Comparison of ENCODE assay signal across 8 mouse cellular contexts in the genomic region with DNA sequence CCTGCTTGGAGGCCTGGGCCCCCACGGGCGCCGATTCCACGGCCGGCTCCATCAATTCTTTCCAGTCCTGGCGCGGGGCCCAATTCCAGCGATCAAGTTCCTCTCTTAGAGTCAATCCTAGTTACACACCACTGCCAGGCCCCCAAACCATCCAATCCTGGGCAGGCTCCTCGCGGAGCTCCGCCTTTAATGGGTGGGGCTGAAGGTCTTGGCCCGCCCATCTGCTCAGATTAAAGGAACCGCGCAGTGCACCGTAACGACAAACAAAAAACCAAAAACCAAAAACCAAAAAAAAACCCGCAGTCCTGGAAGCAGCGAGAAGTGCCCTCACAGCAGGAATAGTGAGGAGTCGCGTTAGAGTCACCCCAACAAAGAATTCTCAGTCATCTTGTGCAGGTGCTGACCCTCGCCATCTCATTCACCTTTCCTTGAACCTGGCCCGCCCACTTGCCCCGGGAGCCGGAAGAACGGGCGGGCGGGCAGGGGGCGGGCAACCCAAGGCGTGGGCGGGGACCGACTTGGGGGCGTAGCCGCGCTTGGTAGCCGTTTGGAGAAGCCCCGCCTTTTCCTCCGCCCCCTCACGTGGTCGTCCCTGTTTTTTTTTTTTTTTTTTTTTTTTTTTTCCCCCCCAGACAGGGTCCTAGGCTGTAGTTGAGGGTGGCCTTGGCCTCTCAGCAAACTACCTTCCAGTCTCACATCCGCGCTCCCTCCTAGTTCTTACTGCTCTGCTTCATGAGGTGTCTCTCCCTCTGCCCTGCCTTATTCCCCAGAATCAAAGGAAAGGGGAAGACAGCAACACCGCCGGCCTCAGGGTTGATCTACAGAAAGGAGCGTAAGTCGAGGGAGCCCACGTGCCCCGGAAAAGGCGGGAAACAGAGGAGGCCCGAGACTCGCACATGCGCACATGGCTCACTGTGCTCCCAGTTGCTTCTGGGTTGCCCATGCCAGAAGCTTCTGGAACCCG. TPM values are rescaled to one million over a fixed set of nuclear protein-coding genes. Genes with fewer than 3 reads are reported as not detected.
DNase-seq lines count a peak whose midpoint lies in the region; ATAC-seq and TF ChIP-seq lines count a peak whose summit lies in the region.

No protein-coding gene starts in this region.

- peak overlapping the region; percentile 66 for H3K9ac ChIP-seq in embryonic facial prominence, embryonic 14.5 days (ENCODE audit: low read depth, low read length)
- peak overlapping the region; percentile 53 for H3K9ac ChIP-seq in limb, embryonic 14.5 days (ENCODE audit: low read depth, low read length, severe bottlenecking)
- H3K9ac ChIP-seq in midbrain, postnatal 0 days (replicated peaks; ENCODE audit: low read length, poor library complexity, severe bottlenecking): peak overlapping the region; percentile 61

- H3K27ac ChIP-seq in embryonic facial prominence, embryonic 14.5 days (replicated peaks; ENCODE audit: low read depth, low read length): no peak overlapping the region
- H3K27ac ChIP-seq in limb, embryonic 14.5 days (replicated peaks; ENCODE audit: low read depth, low read length): no peak overlapping the region; the same call in 1 of the 2 replicates
- peak overlapping the region; percentile 62; the same call in 1 of the 2 replicates for H3K27ac ChIP-seq in midbrain, postnatal 0 days (ENCODE audit: low read depth, low read length)

- TF ChIP-seq POLR2A in limb, embryonic 14.5 days (IDR thresholded peaks at IDR 0.05; ENCODE audit: borderline replicate concordance, extremely low read depth, insufficient read depth, insufficient read length): no peak

- H3K4me1 ChIP-seq in embryonic facial prominence, embryonic 14.5 days (ENCODE audit: control insufficient read depth, insufficient read depth, low read length): peaks cover 13% of the 10 kb centered on the region
- H3K4me1 ChIP-seq in limb, embryonic 14.5 days (ENCODE audit: control insufficient read depth, insufficient read depth, low read length): peaks cover 22% of the 10 kb centered on the region
- H3K4me1 ChIP-seq in midbrain, postnatal 0 days (ENCODE audit: insufficient read depth, low read length): peaks cover 4% of the 10 kb centered on the region; the same call in 1 of the 2 replicates

- H3K4me2 ChIP-seq in embryonic facial prominence, embryonic 14.5 days (ENCODE audit: low read depth, low read length): peak overlapping the region; percentile 71
- peak overlapping the region; percentile 62 for H3K4me2 ChIP-seq in limb, embryonic 14.5 days (replicated peaks; ENCODE audit: low read depth, low read length, severe bottlenecking)
- H3K4me2 ChIP-seq in midbrain, postnatal 0 days (ENCODE audit: low read depth, low read length, poor library complexity, severe bottlenecking): peak overlapping the region; percentile 57

- 7% methylated on average over 51 of the region's 52 CpGs for WGBS in embryonic facial prominence, embryonic 14.5 days
- WGBS in limb, embryonic 14.5 days: 9% methylated on average over 52 of the region's 52 CpGs
- 5% methylated on average over 45 of the region's 52 CpGs for WGBS in midbrain, postnatal 0 days

- H3K27me3 ChIP-seq in embryonic facial prominence, embryonic 14.5 days (replicated peaks; ENCODE audit: control insufficient read depth, insufficient read depth, low read length): no peaks in the 10 kb centered on the region
- no peaks in the 10 kb centered on the region for H3K27me3 ChIP-seq in limb, embryonic 14.5 days (ENCODE audit: control insufficient read depth, insufficient read depth, low read length)
- no peaks in the 10 kb centered on the region for H3K27me3 ChIP-seq in midbrain, postnatal 0 days (ENCODE audit: insufficient read depth, low read length)

- no peak for TF ChIP-seq CTCF in midbrain, postnatal 0 days (IDR thresholded peaks at IDR 0.05)

- peak; percentile 85 for DNase-seq in 3T3-L1 (ENCODE audit: low read depth, low spot score)
- DNase-seq in adrenal gland, postnatal 4 days (ENCODE audit: low spot score in 2 of 2): peak; percentile 87 to 94
- peak; percentile 98 for DNase-seq in embryonic facial prominence, embryonic 14.5 days (ENCODE audit: low spot score)
- DNase-seq in heart, adult 8-10 months (ENCODE audit: low spot score): peak; percentile 97
- peak; percentile 98 for DNase-seq in kidney, adult 9 months
- DNase-seq in limb, embryonic 14.5 days (ENCODE audit: low spot score): peak; percentile 96
- DNase-seq in midbrain, postnatal 0 days (ENCODE audit: low spot score): peak; percentile 98
- peak; percentile 80 to 88 for DNase-seq in spleen, postnatal 14 days (ENCODE audit: low spot score in 2 of 2)

- H3K36me3 ChIP-seq in embryonic facial prominence, embryonic 14.5 days (ENCODE audit: control insufficient read depth, insufficient read depth, low read length): no peaks in the 10 kb centered on the region
- no peaks in the 10 kb centered on the region for H3K36me3 ChIP-seq in limb, embryonic 14.5 days (ENCODE audit: control insufficient read depth, insufficient read depth, low read length)
- no peaks in the 10 kb centered on the region for H3K36me3 ChIP-seq in midbrain, postnatal 0 days (ENCODE audit: insufficient read depth, low read length)

- peak overlapping the region; percentile 68 for H3K4me3 ChIP-seq in embryonic facial prominence, embryonic 14.5 days (ENCODE audit: low read depth, low read length)
- peak overlapping the region; percentile 53 for H3K4me3 ChIP-seq in limb, embryonic 14.5 days (replicated peaks; ENCODE audit: low read length)
- H3K4me3 ChIP-seq in midbrain, postnatal 0 days (ENCODE audit: low read depth, low read length): peak overlapping the region; percentile 67

- ATAC-seq in embryonic facial prominence, embryonic 14.5 days (ENCODE audit: low read depth): peak; percentile 98
- peak; percentile 98 for ATAC-seq in limb, embryonic 14.5 days (ENCODE audit: low FRiP score, low read depth)
- peak; percentile 97 for ATAC-seq in midbrain, postnatal 0 days (ENCODE audit: low FRiP score)

- H3K9me3 ChIP-seq in embryonic facial prominence, embryonic 14.5 days (ENCODE audit: control insufficient read depth, low read length): no peaks in the 10 kb centered on the region
- H3K9me3 ChIP-seq in limb, embryonic 14.5 days (ENCODE audit: control insufficient read depth, low read length): no peaks in the 10 kb centered on the region
- no peaks in the 10 kb centered on the region for H3K9me3 ChIP-seq in midbrain, postnatal 0 days (ENCODE audit: low read length)

RNA-seq across cellular contexts. Expression of a gene that starts 2.7 kb away (rescaled TPM):
- total RNA-seq in adrenal gland, postnatal 4 days (2021): 100 to 1,000 TPM; 139 to 178 TPM
- 4.2 and 4.9 TPM in 2 replicates for polyA plus RNA-seq in embryonic facial prominence, embryonic 14.5 days (2014; fragmentation: Nextera tagmentation; extraction: Ambion mirVana)
- total RNA-seq in heart, adult 8-10 months (2022): 10 to 100 TPM; 34.3 to 45.6 (median 40.1) TPM
- 10.4 and 17.0 TPM in 2 replicates for polyA plus RNA-seq in limb, embryonic 14.5 days (2012; rRNA removed)
- polyA plus RNA-seq in limb, embryonic 14.5 days (2014; fragmentation: Nextera tagmentation; extraction: Ambion mirVana): 3.5 and 4.1 TPM in 2 replicates
- 10.6 and 11.6 TPM in 2 replicates for total RNA-seq in midbrain, postnatal 0 days (2014; rRNA removed)
- 6.9 and 7.6 TPM in 2 replicates for polyA plus RNA-seq in midbrain, postnatal 0 days (2015; fragmentation: Nextera tagmentation; extraction: Ambion mirVana)

RNA-seq across cellular contexts. Expression of a gene that starts 16.8 kb away (rescaled TPM):
- total RNA-seq in adrenal gland, postnatal 4 days (2021): not detected
- polyA plus RNA-seq in embryonic facial prominence, embryonic 14.5 days (2014; fragmentation: Nextera tagmentation; extraction: Ambion mirVana): 0.85 and 1.9 TPM in 2 replicates
- total RNA-seq in heart, adult 8-10 months (2022): not detected
- polyA plus RNA-seq in limb, embryonic 14.5 days (2012; rRNA removed): not detected in 2 replicates
- polyA plus RNA-seq in limb, embryonic 14.5 days (2014; fragmentation: Nextera tagmentation; extraction: Ambion mirVana): 0.28 TPM in 1 of 2 replicates, not detected in the other
- not detected in 2 replicates for total RNA-seq in midbrain, postnatal 0 days (2014; rRNA removed)
- 0.38 and 0.57 TPM in 2 replicates for polyA plus RNA-seq in midbrain, postnatal 0 days (2015; fragmentation: Nextera tagmentation; extraction: Ambion mirVana)

RNA-seq across cellular contexts. Expression of a gene that starts 26.3 kb away (rescaled TPM):
- total RNA-seq in adrenal gland, postnatal 4 days (2021): not detected
- polyA plus RNA-seq in embryonic facial prominence, embryonic 14.5 days (2014; fragmentation: Nextera tagmentation; extraction: Ambion mirVana): 17.7 and 80.3 TPM in 2 replicates
- not detected for total RNA-seq in heart, adult 8-10 months (2022)
- polyA plus RNA-seq in limb, embryonic 14.5 days (2012; rRNA removed): 3.3 and 4.5 TPM in 2 replicates
- 16.7 and 31.8 TPM in 2 replicates for polyA plus RNA-seq in limb, embryonic 14.5 days (2014; fragmentation: Nextera tagmentation; extraction: Ambion mirVana)
- not detected in 2 replicates for total RNA-seq in midbrain, postnatal 0 days (2014; rRNA removed)
- polyA plus RNA-seq in midbrain, postnatal 0 days (2015; fragmentation: Nextera tagmentation; extraction: Ambion mirVana): not detected in 2 replicates
